Comparison of ENCODE assay signal across 10 mouse cellular contexts in the genomic region with DNA sequence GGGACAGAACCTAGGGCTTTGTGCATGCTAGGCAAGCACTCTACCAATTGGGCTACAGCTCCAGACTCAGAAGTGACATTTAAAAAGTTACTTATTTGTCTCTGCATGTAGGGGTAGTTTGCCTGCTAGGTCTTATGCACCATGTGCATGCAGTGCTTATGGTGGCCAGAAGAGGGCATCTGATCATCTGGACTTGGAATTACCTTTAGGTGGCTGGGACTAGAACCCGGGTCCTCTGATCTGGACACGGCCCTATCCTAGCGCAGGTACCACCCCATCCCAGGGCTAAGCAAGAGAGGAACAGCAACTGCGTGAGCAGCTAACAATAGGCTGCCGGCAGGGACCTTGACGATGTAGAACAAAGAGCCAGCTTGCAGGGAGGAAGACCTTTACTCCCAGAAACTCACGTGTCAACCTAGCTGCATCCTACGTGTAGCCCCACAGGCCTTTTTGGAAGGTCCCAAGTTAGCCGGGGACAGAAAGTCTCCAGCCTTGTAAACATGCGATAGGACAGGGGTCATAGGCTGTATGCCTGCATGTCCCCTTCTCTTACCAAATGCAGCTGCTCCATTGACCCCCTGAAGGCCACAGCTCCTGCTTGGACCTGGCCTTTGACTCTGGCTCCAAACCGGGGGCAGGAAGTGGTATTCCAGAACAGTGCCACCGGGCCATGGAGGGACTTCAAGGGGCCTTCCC. TPM values are rescaled to one million over a fixed set of nuclear protein-coding genes. Genes with fewer than 3 reads are reported as not detected.
DNase-seq lines count a peak whose midpoint lies in the region; ATAC-seq and TF ChIP-seq lines count a peak whose summit lies in the region.
"Had no signal": no experiment of that assay in that cellular context is flagged by ENCODE, and none has a peak within 500 bp of the region (broad histone marks: within the 10 kb centered on the region; RNA-seq: fewer than 3 reads in every experiment).

No protein-coding gene starts in this region.

- WGBS in heart, embryonic 12.5 days = 76% methylated on average over 12 of the region's 12 CpGs
- WGBS in thymus, adult 2 months = 95% methylated on average over 12 of the region's 12 CpGs
- 64% methylated on average over 12 of the region's 12 CpGs for WGBS in liver, adult 2 months

- no peaks in the 10 kb centered on the region for H3K9me3 ChIP-seq in heart, embryonic 12.5 days (replicated peaks)
- H3K9me3 ChIP-seq: limb, embryonic 13.5 days; neural tube, embryonic 12.5 days had no signal

- no peak overlapping the region for H3K4me2 ChIP-seq in heart, embryonic 12.5 days
- H3K4me2 ChIP-seq: limb, embryonic 13.5 days; neural tube, embryonic 12.5 days had no signal

- no peak for DNase-seq in heart, adult 9 months (ENCODE audit: low spot score in 2 of 2)
- DNase-seq in thymus, adult 2 months = peak; percentile 14
- DNase-seq in thymus, adult 18-20 months = no peak
- peak; percentile 29 for DNase-seq in liver, adult 2 months (ENCODE audit: extremely low read depth, low read depth, low spot score)
- no peak for DNase-seq in urinary bladder, postnatal 14 days (ENCODE audit: low spot score)
- no peak for DNase-seq in ovary, postnatal 10 days (ENCODE audit: low spot score)
- no peak for DNase-seq in spleen, postnatal 36 days (ENCODE audit: low spot score in 2 of 2)

- peaks cover 100% of the 10 kb centered on the region for H3K4me1 ChIP-seq in heart, embryonic 12.5 days (replicated peaks)
- H3K4me1 ChIP-seq in thymus, adult 2 months (replicated peaks; ENCODE audit: control insufficient read depth, insufficient read depth, low read length) = no peaks in the 10 kb centered on the region
- peaks cover 14% of the 10 kb centered on the region for H3K4me1 ChIP-seq in liver, adult 2 months (ENCODE audit: control insufficient read depth, insufficient read depth, low read length)

- H3K9ac ChIP-seq in heart, embryonic 12.5 days = no peak overlapping the region
- no peak overlapping the region for H3K9ac ChIP-seq in liver, adult 2 months (ENCODE audit: low read depth, low read length)
- H3K9ac ChIP-seq: limb, embryonic 13.5 days; neural tube, embryonic 12.5 days had no signal

- TF ChIP-seq CTCF in thymus, adult 2 months (IDR thresholded peaks at IDR 0.05; ENCODE audit: borderline replicate concordance, control insufficient read depth, extremely low read depth, insufficient read depth, low read length, poor library complexity) = peak; percentile 58; the same call in 1 of the 2 replicates
- TF ChIP-seq CTCF in liver, adult 2 months (IDR thresholded peaks at IDR 0.05; ENCODE audit: low read depth, low read length) = peak; percentile 46

- H3K79me2 ChIP-seq in liver, adult 2 months (ENCODE audit: control insufficient read depth, insufficient read depth, low read length) = peaks cover 25% of the 10 kb centered on the region

- H3K27me3 ChIP-seq in heart, embryonic 12.5 days (replicated peaks) = no peaks in the 10 kb centered on the region
- no peaks in the 10 kb centered on the region for H3K27me3 ChIP-seq in thymus, adult 2 months (ENCODE audit: control insufficient read depth, insufficient read depth, low read length)
- H3K27me3 ChIP-seq in liver, adult 2 months (ENCODE audit: control insufficient read depth, insufficient read depth, low read length) = no peaks in the 10 kb centered on the region
- H3K27me3 ChIP-seq: limb, embryonic 13.5 days; neural tube, embryonic 12.5 days had no signal

- no peak for ATAC-seq in heart, embryonic 12.5 days (ENCODE audit: insufficient number of reproducible peaks, low FRiP score)

- TF ChIP-seq POLR2A in thymus, adult 2 months (IDR thresholded peaks at IDR 0.05; ENCODE audit: control insufficient read depth, extremely low read depth, insufficient read depth, low read length, poor library complexity) = no peak
- no peak for TF ChIP-seq POLR2A in liver, adult 2 months (IDR thresholded peaks at IDR 0.05; ENCODE audit: extremely low read depth, insufficient read depth, low read length)

- H3K36me3 ChIP-seq in heart, embryonic 12.5 days = peaks cover 41% of the 10 kb centered on the region
- H3K36me3 ChIP-seq in thymus, adult 2 months (ENCODE audit: control insufficient read depth, insufficient read depth, low read length) = no peaks in the 10 kb centered on the region
- H3K36me3 ChIP-seq in liver, adult 2 months (ENCODE audit: control insufficient read depth, insufficient read depth, low read length) = no peaks in the 10 kb centered on the region
- H3K36me3 ChIP-seq: neural tube, embryonic 12.5 days had no signal

- no peak overlapping the region for H3K4me3 ChIP-seq in heart, embryonic 12.5 days
- no peak overlapping the region for H3K4me3 ChIP-seq in thymus, adult 2 months (ENCODE audit: control insufficient read depth, insufficient read depth, low read length)
- no peak overlapping the region for H3K4me3 ChIP-seq in liver, adult 2 months (ENCODE audit: insufficient read depth, low read depth, low read length)
- H3K4me3 ChIP-seq: limb, embryonic 13.5 days; neural tube, embryonic 12.5 days had no signal

- H3K27ac ChIP-seq in heart, embryonic 12.5 days (ENCODE audit: poor library complexity, severe bottlenecking) = peak overlapping the region; percentile 78
- no peak overlapping the region for H3K27ac ChIP-seq in thymus, adult 2 months (ENCODE audit: control insufficient read depth, insufficient read depth, low read length)
- H3K27ac ChIP-seq in liver, adult 2 months (replicated peaks; ENCODE audit: insufficient read depth, low read depth, low read length) = no peak overlapping the region
- H3K27ac ChIP-seq: neural tube, embryonic 12.5 days had no signal

RNA-seq across cellular contexts. Expression of a gene that starts 38.8 kb away (rescaled TPM):
- polyA plus RNA-seq in heart, embryonic 12.5 days (2016; fragmentation: Nextera tagmentation; extraction: Ambion mirVana) = 56.2 and 62.8 TPM in 2 replicates
- 6.5 and 8.0 TPM in 2 replicates for polyA plus RNA-seq in thymus, adult 2 months (2012; rRNA removed)
- total RNA-seq in liver, adult 2 months (2014; rRNA removed) = 4.1 and 6.0 TPM in 2 replicates
- polyA plus RNA-seq in liver, adult 2 months (2012; rRNA removed) = 11.4 and 12.6 TPM in 2 replicates

Comparison
In these comparisons a context has a peak if more than half of its experiments do, and no peak if none do; other contexts are left out.
1. DNase-seq: peak in thymus, adult 2 months (single experiment) and liver, adult 2 months (single experiment); none in heart, adult 9 months (0 of 2), thymus, adult 18-20 months (0 of 2), urinary bladder, postnatal 14 days (single experiment), ovary, postnatal 10 days (single experiment) and spleen, postnatal 36 days (0 of 2).